Mouse (Mus musculus): Measurements from ENCODE around the gene Zfp36. TPM values are rescaled to one million over a fixed set of nuclear protein-coding genes. Genes with fewer than 3 reads are reported as not detected.

The Zfp36 gene
- total RNA-seq, 2 experiments from 2014 or later, result 1.4 to 2.3 TPM

DNA sequence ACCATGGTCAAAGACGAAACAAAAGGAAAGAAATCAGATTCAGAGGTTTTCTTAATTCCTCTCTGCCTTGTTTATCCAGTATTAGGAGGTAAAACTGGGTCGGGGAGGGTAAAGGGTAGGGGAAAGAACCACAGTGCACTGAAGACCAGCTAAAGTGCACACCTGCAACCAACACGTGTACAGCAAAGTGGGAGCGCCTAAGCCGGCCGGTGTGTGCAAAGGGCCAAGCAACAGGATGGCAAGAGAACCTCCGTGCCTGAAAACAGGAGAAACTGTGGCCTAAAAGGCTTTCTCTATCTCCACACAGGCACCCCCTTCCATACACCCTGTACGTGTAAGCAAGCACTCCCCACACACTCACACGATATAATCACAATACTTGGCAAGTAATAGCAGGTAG lies 5.1 kb upstream of the Zfp36 start:
- DNase-seq (ENCODE audit: low spot score in 2 of 2), result no peak

GRCm38 (mm10) chr7:28384162-28384561 lies 4.1 kb upstream of the Zfp36 start:
- no peak for DNase-seq (ENCODE audit: low spot score in 2 of 2)

DNA sequence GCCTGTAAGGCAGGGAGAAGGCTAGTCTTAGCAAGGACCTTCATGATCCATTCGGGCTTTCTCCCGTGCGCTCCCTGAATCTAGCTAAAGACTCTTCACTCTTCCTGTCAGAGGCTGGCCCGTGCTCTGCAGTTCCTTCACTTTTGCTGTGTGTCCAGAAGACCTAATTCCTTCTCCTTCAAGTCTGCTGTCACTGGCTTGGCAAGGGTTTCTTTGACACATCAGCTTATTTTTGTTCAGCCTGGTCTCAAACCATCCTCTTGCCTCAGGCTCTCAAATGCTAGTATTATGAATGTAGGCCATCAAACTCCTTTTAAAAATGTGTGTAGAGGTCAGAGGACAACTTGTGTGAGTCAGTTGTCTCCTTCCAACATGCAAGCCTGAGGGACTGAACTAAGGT lies 3.6 kb upstream of the Zfp36 start:
- DNase-seq (ENCODE audit: low spot score in 2 of 2), result no peak

- peak; percentile 53 to 69 for DNase-seq (ENCODE audit: low spot score in 2 of 2)
These were observed 2.9 kb upstream of the Zfp36 start for GRCm38 (mm10) chr7:28382981-28383396.

- no peak for DNase-seq (ENCODE audit: low spot score in 2 of 2)
These were observed 2.4 kb upstream of the Zfp36 start for GRCm38 (mm10) chr7:28382347-28382951.

- DNase-seq (ENCODE audit: low spot score in 2 of 2), result peak in 1 of 2 experiments; percentile 41
These were observed 1.9 kb upstream of the Zfp36 start for GRCm38 (mm10) chr7:28381938-28382337.

- DNase-seq (ENCODE audit: low spot score in 2 of 2), result no peak
These were observed 1.2 kb upstream of the Zfp36 start for GRCm38 (mm10) chr7:28381017-28381790.

DNA sequence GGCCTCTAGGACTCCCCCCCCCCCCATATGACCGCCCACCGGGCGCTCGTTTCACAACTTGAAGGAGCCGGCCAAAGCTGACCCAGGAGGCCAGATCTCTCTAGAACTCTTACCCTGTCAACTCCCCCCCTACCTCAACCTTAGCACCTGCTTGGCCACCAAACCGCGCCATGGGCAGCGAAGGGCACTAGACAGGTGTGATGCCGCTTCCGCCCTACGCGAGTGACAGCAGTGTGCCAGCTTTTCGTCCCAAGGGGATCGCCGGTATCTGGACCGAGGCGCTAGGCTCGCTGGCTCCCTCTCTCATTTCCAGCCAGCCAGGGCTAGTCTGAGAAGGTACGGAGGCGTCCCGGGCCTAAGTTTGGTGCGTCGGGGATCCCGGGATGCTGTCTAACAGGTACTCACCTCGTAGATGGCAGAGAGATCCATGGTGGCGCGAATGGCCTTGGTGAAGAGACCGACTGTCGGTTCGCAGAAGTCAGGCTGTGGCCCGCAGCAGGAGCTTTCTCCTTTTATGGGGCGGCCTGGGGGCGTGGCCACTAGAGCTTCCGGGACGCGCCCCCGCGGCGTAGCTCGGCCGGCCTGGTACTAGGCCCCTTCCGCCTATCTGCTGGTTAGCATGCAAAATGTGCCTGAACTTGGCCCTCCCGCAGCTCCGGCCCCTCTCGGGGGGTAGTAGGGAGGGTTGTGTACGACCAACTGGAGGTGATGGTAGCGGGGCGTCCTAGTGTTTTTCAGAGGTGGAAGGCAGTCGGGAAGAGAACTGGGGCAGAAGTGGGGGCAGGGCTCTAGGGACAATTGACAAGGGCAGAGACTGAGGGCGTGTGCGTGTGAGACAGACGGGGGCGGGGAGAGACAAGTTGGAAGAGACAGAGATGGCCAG lies 1.0 kb downstream of the Zfp36 start:
- DNase-seq (ENCODE audit: low spot score in 2 of 2), result peak; percentile 71

DNA sequence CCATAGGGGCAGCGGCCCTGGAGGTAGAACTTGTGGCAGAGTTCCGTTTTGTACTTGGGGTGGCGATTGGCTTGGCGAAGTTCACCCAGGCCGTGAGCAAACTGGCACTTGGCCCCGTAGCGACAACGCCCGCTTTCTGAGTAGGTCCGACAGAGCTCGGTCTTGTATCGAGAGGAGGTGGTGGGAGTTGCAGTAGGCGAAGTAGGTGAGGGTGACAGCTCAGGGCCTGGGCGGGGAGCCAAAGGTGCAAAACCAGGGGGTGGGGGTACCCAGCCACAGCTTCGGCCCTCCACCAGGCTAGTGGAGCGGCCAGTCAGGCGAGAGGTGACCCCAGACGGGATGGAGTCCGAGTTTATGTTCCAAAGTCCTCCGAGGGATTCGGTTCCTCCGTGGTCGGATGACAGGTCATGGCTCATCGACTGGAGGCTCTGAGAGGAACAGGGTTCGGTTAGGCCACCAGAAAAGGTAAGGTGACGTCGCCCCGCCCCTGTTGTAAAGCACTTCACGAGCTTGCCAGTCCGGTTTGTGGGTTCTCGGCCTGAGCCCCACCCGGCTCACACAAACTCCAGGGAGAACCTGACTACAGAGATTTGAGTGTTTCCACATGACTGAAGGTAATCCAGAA lies 1.9 kb downstream of the Zfp36 start:
- DNase-seq (ENCODE audit: low spot score in 2 of 2), result no peak

GRCm38 (mm10) chr7:28377190-28378065 lies 2.6 kb downstream of the Zfp36 start:
- DNase-seq (ENCODE audit: low spot score in 2 of 2), result no peak

- no peak for DNase-seq (ENCODE audit: low spot score in 2 of 2)
These were observed 3.9 kb downstream of the Zfp36 start for GRCm38 (mm10) chr7:28376011-28376771.

- DNase-seq (ENCODE audit: low spot score in 2 of 2), result peak; percentile 60 to 68
These were observed 4.7 kb downstream of the Zfp36 start for GRCm38 (mm10) chr7:28375176-28375921.

- no peak for DNase-seq (ENCODE audit: low spot score in 2 of 2)
These were observed 5.4 kb downstream of the Zfp36 start for GRCm38 (mm10) chr7:28374647-28375046.

- DNase-seq (ENCODE audit: low spot score in 2 of 2), result no peak
These were observed 6.1 kb downstream of the Zfp36 start for GRCm38 (mm10) chr7:28373891-28374495.

DNA sequence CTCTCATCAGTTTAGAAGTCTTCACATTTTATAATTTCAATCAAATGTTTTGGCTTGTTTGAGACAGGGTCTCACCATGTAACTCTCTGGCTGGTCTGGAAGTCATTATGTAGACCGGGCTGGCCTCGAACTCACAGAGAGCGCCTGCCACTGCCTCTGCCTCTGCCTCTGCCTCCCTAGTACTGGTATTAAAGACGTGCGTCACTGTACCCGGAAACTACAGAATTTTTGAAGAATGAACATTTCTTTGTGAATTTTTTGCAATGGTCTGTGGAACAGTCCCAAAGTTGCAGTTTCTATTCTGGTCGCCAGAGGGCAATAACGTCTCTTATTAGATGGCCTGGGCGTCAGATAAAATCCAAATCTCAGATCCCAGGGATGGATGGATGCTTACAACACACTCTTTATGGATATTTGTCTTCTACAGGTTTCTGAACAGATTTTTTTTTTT lies 6.9 kb downstream of the Zfp36 start:
- DNase-seq (ENCODE audit: low spot score in 2 of 2), result peak; percentile 67 to 73

GRCm38 (mm10) chr7:28372251-28373108 lies 7.6 kb downstream of the Zfp36 start, which contains the start of gene Plekhg2:
Gene Plekhg2 (minus strand): TSS chr7:28372599.
- DNase-seq (ENCODE audit: low spot score in 2 of 2), result peak; percentile 92 to 93

GRCm38 (mm10) chr7:28371514-28371989 lies 8.5 kb downstream of the Zfp36 start:
- DNase-seq (ENCODE audit: low spot score in 2 of 2), result no peak

Measured in left cerebral cortex, adult 18-20 months (tissue).